Mouse (Mus musculus) right cerebral cortex, postnatal 4 days (tissue): Measurements from ENCODE around the gene Ptms.
A peak's percentile ranks its signal among the peaks of the same experiment; 100 is the strongest.

Experiments used
- DNase-seq: peaks from one replicate; pipeline ENCODE4 v3.0.0-alpha.2; 2022

Gene Ptms

GRCm38 (mm10) chr6:124919695-124920317 lies at the start of gene Ptms:
TSS of gene Ptms (minus strand) at chr6:124920103.
- peak; percentile 90 for DNase-seq

- peak; percentile 58 for DNase-seq
Measured at GRCm38 (mm10) chr6:124967766-124968165, 47.9 kb upstream of the Ptms start.

GRCm38 (mm10) chr6:124966466-124967118 lies 46.7 kb upstream of the Ptms start:
- DNase-seq: no peak

GRCm38 (mm10) chr6:124965747-124966146 lies 45.8 kb upstream of the Ptms start:
- DNase-seq: peak; percentile 14

- peak; percentile 94 for DNase-seq
Measured at GRCm38 (mm10) chr6:124965088-124965719, 45.3 kb upstream of the Ptms start, which contains the start of gene Cops7a. TSS of gene Cops7a (minus strand) at chr6:124965538.

- no peak for DNase-seq
Measured at GRCm38 (mm10) chr6:124964638-124965037, 44.7 kb upstream of the Ptms start.

- DNase-seq: no peak
Measured at GRCm38 (mm10) chr6:124961021-124961420, 41.1 kb upstream of the Ptms start.

GRCm38 (mm10) chr6:124959960-124960359 lies 40.1 kb upstream of the Ptms start:
- no peak for DNase-seq

- no peak for DNase-seq
Measured at GRCm38 (mm10) chr6:124958127-124958526, 38.2 kb upstream of the Ptms start.

- DNase-seq: no peak
Measured at GRCm38 (mm10) chr6:124955212-124955611, 35.3 kb upstream of the Ptms start.

- DNase-seq: no peak
Measured at GRCm38 (mm10) chr6:124953991-124954715, 34.2 kb upstream of the Ptms start.

- no peak for DNase-seq
Measured at GRCm38 (mm10) chr6:124943526-124943925, 23.6 kb upstream of the Ptms start.

- no peak for DNase-seq
Measured at GRCm38 (mm10) chr6:124941679-124942078, 21.8 kb upstream of the Ptms start.

- DNase-seq: no peak
Measured at GRCm38 (mm10) chr6:124938554-124938953, 18.7 kb upstream of the Ptms start.

GRCm38 (mm10) chr6:124937493-124937892 lies 17.6 kb upstream of the Ptms start:
- DNase-seq: no peak

GRCm38 (mm10) chr6:124936681-124937080 lies 16.8 kb upstream of the Ptms start:
- DNase-seq: no peak

- DNase-seq: no peak
Measured at GRCm38 (mm10) chr6:124934670-124935069, 14.8 kb upstream of the Ptms start.

GRCm38 (mm10) chr6:124933127-124933526 lies 13.2 kb upstream of the Ptms start:
- no peak for DNase-seq

- no peak for DNase-seq
Measured at GRCm38 (mm10) chr6:124932314-124932695, 12.4 kb upstream of the Ptms start.

GRCm38 (mm10) chr6:124931525-124932313 lies 11.8 kb upstream of the Ptms start:
- peak; percentile 58 for DNase-seq

GRCm38 (mm10) chr6:124930754-124931524 lies 11.0 kb upstream of the Ptms start, which contains the start of gene Mlf2:
TSS of gene Mlf2 (plus strand) at chr6:124931386.
- peak; percentile 99 for DNase-seq

- no peak for DNase-seq
Measured at GRCm38 (mm10) chr6:124930231-124930630, 10.3 kb upstream of the Ptms start.
